Mouse (Mus musculus) liver, embryonic 11.5 days (tissue): ENCODE data around the gene Smtnl1. TPM values are rescaled to one million over a fixed set of nuclear protein-coding genes. Genes with fewer than 3 reads are reported as not detected.

Experiments
- ATAC-seq: fragments of 200-750 bp; cut with Nextera tagmentation; replicated peaks from 2 replicates; pipeline ENCODE4 v1.8.0; 2017; ENCODE audit warnings: moderate number of reproducible peaks, mild to moderate bottlenecking, moderate TSS enrichment, moderate library complexity; ENCODE audit not compliant: low FRiP score
- DNase-seq: peaks from one replicate; pipeline ENCODE4 v3.0.0-alpha.2; 2017; ENCODE audit warnings: low spot score
- H3K27ac ChIP-seq: fragments of 300-500 bp; sonication (generic); 2 replicates; pipeline ENCODE4 v1.5.1; 2014; ENCODE audit warnings: mild to moderate bottlenecking, low read depth, low read length, control low read depth
- H3K27me3 ChIP-seq: fragments of 300-500 bp; sonication (generic); replicated peaks from 2 replicates; pipeline ENCODE4 v1.6.1; 2014; ENCODE audit warnings: low read length, mixed read lengths; ENCODE audit not compliant: control insufficient read depth, insufficient read depth
- H3K36me3 ChIP-seq: fragments of 300-500 bp; sonication (generic); 2 replicates; pipeline ENCODE4 v1.6.1; 2014; ENCODE audit warnings: mild to moderate bottlenecking, low read length, moderate library complexity, mixed read lengths; ENCODE audit not compliant: control insufficient read depth, insufficient read depth
- H3K4me1 ChIP-seq: fragments of 300-500 bp; sonication (generic); replicated peaks from 2 replicates; pipeline ENCODE4 v1.6.1; 2014; ENCODE audit warnings: low read length, mixed read lengths; ENCODE audit not compliant: control insufficient read depth, insufficient read depth
- H3K4me2 ChIP-seq: fragments of 300-500 bp; sonication (generic); 2 replicates; pipeline ENCODE4 v1.6.1; 2014; ENCODE audit warnings: mild to moderate bottlenecking, control low read depth, moderate library complexity
- H3K4me3 ChIP-seq: fragments of 300-500 bp; sonication (generic); 2 replicates; pipeline ENCODE4 v1.5.1; 2014; ENCODE audit warnings: low read depth, low read length, control low read depth
- H3K9ac ChIP-seq: fragments of 300-500 bp; sonication (generic); 2 replicates; pipeline ENCODE4 v1.6.1; 2014; ENCODE audit warnings: low read depth, low read length, control low read depth
- H3K9me3 ChIP-seq: fragments of 300-500 bp; sonication (generic); 2 replicates; pipeline ENCODE4 v1.6.1; 2016; ENCODE audit warnings: low read length, inconsistent platforms, mixed read lengths; ENCODE audit not compliant: control insufficient read depth
- WGBS: fragments of 180-500 bp; shearing (Covaris S2); extraction: QIAGEN DNeasy Blood & Tissue Kit; methylation state at CpG from one replicate; pipeline ENCODE4 v1.1.7; 2014; 5-methylcytosine and 5-hydroxymethylcytosine counted together
- polyA plus RNA-seq: library from polyadenylated mRNA; unstranded; fragments of >200 nt; fragmentation: Nextera tagmentation; extraction: Ambion mirVana; gene quantifications from 2 replicates; pipeline ENCODE4 v1.2.1, GENCODE M21; 2014

The Smtnl1 gene
- polyA plus RNA-seq, 1 experiment from 2014 or later: 0.25 TPM

DNA sequence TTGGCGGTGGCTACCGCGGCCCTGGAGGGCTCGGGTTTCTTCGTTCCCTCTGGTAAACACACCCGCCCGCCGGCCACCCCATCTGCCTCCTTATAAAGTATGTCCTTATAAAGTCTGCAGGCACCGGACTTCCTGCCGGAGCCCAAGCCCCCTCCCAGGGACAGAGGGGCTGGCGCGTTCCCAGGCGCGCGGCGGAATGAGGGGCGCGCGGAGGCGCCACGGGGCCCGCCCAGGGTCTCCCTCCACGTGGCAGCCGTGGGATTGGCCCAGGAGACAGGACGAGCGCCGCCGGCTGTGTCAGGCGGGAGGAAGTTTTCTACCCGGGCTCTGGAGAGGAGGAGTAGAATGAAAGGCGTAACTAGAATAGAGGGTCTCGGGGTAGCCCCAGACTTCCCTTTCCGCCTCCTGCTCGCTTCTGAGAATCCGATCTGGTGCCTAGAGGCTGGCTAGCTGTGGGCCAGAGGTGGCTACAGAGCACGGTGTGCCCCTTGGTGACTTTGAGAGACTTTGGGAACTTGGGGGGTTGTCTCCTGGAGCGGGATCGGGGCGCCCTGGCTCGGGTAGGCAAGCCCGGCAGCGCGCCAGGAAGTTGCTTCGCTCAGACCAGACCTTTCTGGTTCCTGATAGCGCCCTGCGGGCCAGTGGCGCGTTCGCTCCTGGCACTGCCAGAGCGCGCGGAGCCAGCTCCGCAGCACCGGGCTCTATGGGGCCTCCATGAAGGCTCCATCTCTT, 17.7 kb upstream of the Smtnl1 start:
- H3K36me3 ChIP-seq: peaks cover 7% of the 10 kb centered on the region; the same call in 1 of the 2 replicates
- peak overlapping the region; percentile 81 for H3K9ac ChIP-seq
- DNase-seq: peak; percentile 85
- H3K4me1 ChIP-seq: peaks cover 42% of the 10 kb centered on the region
- ATAC-seq: peak; percentile 56
- no peaks in the 10 kb centered on the region for H3K9me3 ChIP-seq
- no peaks in the 10 kb centered on the region for H3K27me3 ChIP-seq
- H3K4me2 ChIP-seq: peak overlapping the region; percentile 89
- WGBS: under 1% methylated on average over 54 of the region's 54 CpGs
- peak overlapping the region; percentile 67 for H3K4me3 ChIP-seq
- peak overlapping the region; percentile 95 for H3K27ac ChIP-seq

DNA sequence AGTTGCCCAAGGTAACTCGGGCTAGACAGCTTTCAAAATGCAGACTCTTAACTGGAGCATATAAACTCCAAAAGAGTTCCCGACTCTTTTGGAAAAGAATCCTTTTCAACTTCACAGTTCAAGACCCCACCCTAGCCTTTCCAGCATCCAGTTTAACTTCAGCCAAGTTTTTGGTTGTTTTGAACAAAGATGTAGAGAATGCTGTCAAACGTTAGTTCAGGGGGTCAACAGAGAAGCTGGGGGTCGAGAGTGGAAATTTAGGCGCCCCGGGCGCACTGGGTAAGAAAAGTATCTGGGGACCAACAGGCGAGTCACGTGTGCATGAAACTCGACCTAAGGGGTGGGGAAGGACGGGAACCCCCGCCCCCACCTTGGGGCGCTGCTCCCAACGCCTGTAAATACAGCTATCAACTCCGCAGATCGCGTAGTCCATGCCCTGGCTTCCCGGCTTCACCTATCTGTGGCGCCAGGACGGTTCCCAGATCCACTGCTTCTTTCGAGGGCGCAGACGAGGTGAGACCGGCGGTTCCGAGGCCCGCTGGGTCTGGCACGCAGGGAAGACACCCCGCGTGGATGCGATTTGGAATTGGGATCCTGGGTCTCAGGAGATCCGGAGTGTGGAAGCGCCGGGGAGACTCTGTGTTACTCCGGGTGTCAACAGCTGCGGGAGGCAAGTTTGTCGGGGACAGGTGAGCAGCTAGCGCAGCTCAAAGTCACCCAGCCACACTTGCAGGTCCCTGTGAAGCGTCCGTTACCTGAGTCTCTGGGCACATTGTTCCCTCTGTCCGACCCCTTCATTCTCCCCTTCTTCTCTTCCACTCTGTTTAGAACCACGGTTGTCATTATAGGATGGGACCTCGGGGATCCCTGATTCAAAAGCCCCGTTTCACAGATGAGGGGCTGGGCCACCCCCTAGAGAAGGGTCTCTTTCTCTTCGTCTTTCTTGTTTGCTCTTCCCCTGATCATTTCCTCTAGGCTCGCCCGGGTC, 16.8 kb upstream of the Smtnl1 start:
- H3K9ac ChIP-seq: peak overlapping the region; percentile 81
- peaks cover 36% of the 10 kb centered on the region for H3K4me1 ChIP-seq
- peak; percentile 57 for ATAC-seq
- no peaks in the 10 kb centered on the region for H3K9me3 ChIP-seq
- under 1% methylated on average over 47 of the region's 47 CpGs for WGBS
- peak; percentile 66 for DNase-seq
- H3K4me3 ChIP-seq: peak overlapping the region; percentile 67
- H3K27me3 ChIP-seq: no peaks in the 10 kb centered on the region
- no peaks in the 10 kb centered on the region; the same call in 1 of the 2 replicates for H3K36me3 ChIP-seq
- peak overlapping the region; percentile 95 for H3K27ac ChIP-seq
- H3K4me2 ChIP-seq: peak overlapping the region; percentile 89

DNA sequence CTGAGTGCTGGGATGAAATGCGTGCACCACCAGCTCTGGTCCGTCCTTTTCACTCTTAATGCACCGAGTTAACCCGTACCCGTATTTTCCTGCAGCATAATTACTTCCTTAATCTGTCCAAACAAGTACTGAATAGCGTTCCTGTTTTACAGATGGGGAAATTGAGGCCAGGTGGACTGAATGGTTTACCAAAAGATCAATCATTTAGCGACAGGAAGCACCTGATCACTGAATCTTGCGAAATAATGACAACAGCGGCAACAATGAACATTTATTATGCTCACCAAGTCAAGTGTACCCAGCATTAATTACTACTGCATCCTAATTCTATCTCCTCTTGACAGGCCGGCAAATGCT, 16.1 kb upstream of the Smtnl1 start, which contains the start of gene Slc43a1:
Slc43a1 (plus strand) TSS at position 258 of the 357 bp plus-strand sequence.
- peaks cover 29% of the 10 kb centered on the region for H3K4me1 ChIP-seq

DNA sequence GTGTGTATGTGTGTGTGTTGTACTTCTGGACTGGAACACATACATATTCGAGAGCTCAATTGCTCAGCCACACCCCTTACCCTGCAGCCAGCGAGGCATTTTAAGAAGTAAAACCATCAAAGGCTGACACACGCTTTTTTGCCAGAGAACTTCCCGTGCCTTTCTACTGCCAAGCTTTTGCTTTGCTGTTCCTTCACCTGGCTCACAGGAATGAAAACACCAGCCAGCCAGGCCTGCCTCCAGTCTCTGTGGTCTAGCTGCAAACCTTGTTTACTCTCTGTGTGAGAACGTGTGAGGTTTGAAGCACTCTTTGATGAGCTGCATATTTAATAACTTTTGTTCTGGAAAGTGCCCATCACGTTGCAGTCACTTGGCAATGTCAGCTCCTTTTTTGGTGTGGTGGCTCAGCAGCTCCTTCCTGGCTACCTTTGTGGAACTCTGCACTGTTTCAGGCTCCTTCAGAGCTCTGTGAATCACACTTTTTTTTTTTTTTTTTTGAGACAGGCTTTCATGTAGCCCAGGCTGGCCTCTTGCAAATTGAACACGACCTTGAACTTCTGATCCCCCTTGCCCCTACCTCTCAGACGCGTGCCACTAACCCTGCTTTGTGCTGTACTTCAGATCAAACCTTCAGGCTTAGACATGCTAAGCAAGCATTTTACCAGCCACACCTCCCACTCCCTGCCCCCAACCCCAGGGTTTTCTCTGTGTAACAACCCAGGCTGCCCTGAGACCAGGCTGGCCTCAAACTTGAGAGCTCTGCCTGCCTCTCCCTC, 15.6 kb upstream of the Smtnl1 start:
- no peak for ATAC-seq
- H3K9ac ChIP-seq: peak overlapping the region; percentile 4; the same call in 1 of the 2 replicates
- H3K27me3 ChIP-seq: no peaks in the 10 kb centered on the region
- peak overlapping the region; percentile 67 for H3K4me3 ChIP-seq
- no peaks in the 10 kb centered on the region for H3K9me3 ChIP-seq
- peaks cover 24% of the 10 kb centered on the region for H3K4me1 ChIP-seq
- DNase-seq: no peak
- peak overlapping the region; percentile 89 for H3K4me2 ChIP-seq
- 33% methylated on average over 9 of the region's 9 CpGs for WGBS
- H3K36me3 ChIP-seq: no peaks in the 10 kb centered on the region
- H3K27ac ChIP-seq: no peak overlapping the region

More for the DNA sequence above, 16.1 kb upstream of the Smtnl1 start, which contains the start of gene Slc43a1:
- WGBS: 21% methylated on average over 10 of the region's 10 CpGs
- Histone ChIP-seq H3K27ac (peak within 1 kb of the TSS; percentile 95), H3K4me2 (peak within 1 kb of the TSS; percentile 89), H3K27me3 (no peaks in the 10 kb centered on the region), H3K36me3 (no peaks in the 10 kb centered on the region), H3K9me3 (no peaks in the 10 kb centered on the region), H3K4me3 (peak within 1 kb of the TSS; percentile 67), H3K9ac (peak within 1 kb of the TSS; percentile 81)
- no peak for ATAC-seq
- DNase-seq: no peak

DNA sequence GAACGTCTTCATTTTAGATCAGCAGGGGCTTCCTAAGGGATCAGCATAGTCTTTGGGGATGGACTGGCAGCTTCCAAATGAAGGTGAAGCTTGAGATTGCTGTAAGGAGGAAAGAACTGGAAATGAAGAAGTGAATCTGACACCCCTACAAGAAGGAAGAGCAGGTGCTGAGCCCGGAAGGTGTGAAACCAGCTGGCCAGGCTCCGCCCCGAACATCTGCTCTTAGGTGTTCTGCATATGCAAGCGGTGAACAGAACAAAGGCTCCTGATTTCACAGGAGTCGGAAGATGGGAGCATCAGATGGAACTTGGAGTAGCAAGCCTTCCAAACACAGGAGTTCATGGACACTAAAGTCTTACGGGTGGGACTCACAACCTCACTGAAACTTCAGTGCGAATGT, 14.7 kb upstream of the Smtnl1 start:
- H3K4me2 ChIP-seq: no peak overlapping the region
- no peak overlapping the region for H3K27ac ChIP-seq

DNA sequence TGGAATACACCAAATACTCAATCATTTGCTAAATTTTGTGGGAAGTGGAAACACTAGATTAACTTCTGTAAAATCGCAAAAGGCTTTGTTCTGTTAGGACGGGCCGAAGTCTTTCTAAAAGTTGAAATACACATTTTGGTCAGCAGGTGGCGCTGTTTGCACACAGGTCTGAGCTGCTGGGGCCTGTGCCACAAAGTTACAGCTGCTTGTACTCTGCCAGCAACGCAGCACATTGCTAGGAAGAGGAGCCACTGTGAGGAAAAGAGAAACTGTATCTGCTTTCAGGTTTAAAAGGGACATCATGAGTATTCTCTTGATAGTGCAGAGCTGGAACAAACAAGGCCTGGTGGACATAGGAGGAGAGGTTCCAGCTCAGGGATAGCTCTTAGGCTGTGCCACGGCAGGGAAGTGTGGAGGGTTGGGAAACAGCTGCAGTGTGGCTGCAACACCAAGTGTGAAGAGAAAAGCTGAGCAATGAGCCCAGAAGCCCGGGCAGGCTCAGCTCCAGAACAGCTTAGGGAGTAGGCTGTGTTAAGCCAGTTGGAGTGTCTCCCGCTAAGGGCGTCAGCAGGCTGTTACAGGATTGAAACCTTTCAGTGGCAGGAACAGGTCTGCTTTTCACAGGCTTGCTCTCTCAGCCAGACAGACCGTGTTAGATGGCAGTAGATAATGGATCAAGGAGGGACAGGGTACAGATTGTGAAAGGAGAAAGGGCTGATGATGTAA, 9.4 kb upstream of the Smtnl1 start:
- Histone ChIP-seq H3K4me2 (no peak overlapping the region), H3K36me3 (peaks cover 10% of the 10 kb centered on the region), H3K9ac (peak overlapping the region; percentile 25), H3K4me3 (no peak overlapping the region), H3K9me3 (no peaks in the 10 kb centered on the region), H3K27me3 (no peaks in the 10 kb centered on the region), H3K4me1 (peaks cover 6% of the 10 kb centered on the region), H3K27ac (0 out of 2 replicates have a peak overlapping the region, but pooled peaks have one; percentile 5)
- peak; percentile 60 for ATAC-seq
- DNase-seq: peak; percentile 77
- 37% methylated on average over 10 of the region's 10 CpGs for WGBS

More for the DNA sequence above, 14.7 kb upstream of the Smtnl1 start:
- Histone ChIP-seq H3K36me3 (no peaks in the 10 kb centered on the region), H3K9me3 (no peaks in the 10 kb centered on the region), H3K9ac (no peak overlapping the region), H3K4me1 (peaks cover 23% of the 10 kb centered on the region), H3K4me3 (no peak overlapping the region), H3K27me3 (no peaks in the 10 kb centered on the region)
- 59% methylated on average over 8 of the region's 8 CpGs for WGBS
- ATAC-seq: no peak
- DNase-seq: no peak

DNA sequence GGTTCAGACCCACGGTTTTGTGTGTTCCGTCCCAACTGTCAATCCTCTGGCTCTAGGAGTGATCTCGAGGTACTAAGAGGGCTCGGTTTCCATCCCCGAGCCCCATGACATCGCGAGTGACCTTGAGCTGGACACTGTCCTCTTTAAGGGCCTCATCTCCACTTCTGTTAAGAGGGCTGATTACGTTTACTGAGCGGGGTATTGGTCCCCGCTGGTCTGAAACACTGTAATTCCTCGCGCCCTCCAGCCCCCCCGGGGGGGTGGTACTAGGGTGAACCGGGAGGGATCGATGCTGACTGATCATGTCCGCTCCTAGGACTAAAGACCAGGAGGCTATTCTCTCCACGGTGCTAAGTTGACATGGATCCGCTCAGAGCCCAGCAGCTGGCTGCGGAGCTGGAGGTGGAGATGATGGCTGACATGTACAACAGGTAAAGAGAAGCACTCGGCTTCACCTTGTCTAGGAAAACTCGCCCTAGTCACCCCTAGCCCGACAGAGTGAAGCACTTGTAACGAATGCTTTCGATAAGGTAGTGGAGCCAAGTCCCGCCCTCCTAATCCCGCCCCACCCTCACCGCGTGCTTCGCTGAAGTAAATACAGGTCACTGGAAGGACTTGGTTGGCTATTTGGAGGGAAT, 5.0 kb upstream of the Smtnl1 start:
- peak overlapping the region; percentile 84 for H3K4me2 ChIP-seq
- H3K27ac ChIP-seq: peak overlapping the region; percentile 54
- H3K9ac ChIP-seq: peak overlapping the region; percentile 77
- H3K4me3 ChIP-seq: peak overlapping the region; percentile 92
- H3K27me3 ChIP-seq: no peaks in the 10 kb centered on the region
- WGBS: under 1% methylated on average over 29 of the region's 29 CpGs
- H3K4me1 ChIP-seq: peaks cover 10% of the 10 kb centered on the region
- DNase-seq (peak; percentile 49), ATAC-seq (peak; percentile 77)
- H3K36me3 ChIP-seq: peaks cover 10% of the 10 kb centered on the region
- no peaks in the 10 kb centered on the region for H3K9me3 ChIP-seq
